In the genomic region with DNA sequence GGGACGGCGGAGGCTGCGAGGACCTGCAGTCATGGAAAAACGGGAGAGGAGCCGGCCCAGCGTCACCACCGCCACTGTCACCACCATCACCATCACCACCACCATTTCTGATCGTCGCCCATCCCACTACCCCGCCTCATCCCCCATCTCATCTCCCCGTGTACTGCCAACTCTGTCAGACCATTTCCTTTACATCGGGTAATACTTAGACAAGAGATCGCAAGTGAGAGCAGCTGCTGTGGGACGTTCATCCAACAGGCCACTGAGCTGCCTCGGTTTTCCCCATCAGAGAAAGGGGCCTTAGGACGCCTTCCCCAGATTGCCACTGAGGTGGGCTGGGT, we compare ENCODE assay signal across 7 mouse cellular contexts. TPM values are rescaled to one million over a fixed set of nuclear protein-coding genes. Genes with fewer than 3 reads are reported as not detected.
DNase-seq lines count a peak whose midpoint lies in the region; ATAC-seq and TF ChIP-seq lines count a peak whose summit lies in the region.

No protein-coding gene starts in this region.

- H3K9me3 ChIP-seq in lung, postnatal 0 days (ENCODE audit: low read length), result no peaks in the 10 kb centered on the region
- H3K9me3 ChIP-seq in forebrain, embryonic 10.5 days, result no peaks in the 10 kb centered on the region
- H3K9me3 ChIP-seq in intestine, postnatal 0 days (ENCODE audit: control insufficient read depth), result no peaks in the 10 kb centered on the region
- no peaks in the 10 kb centered on the region for H3K9me3 ChIP-seq in stomach, embryonic 14.5 days (ENCODE audit: control insufficient read depth, low read depth, low read length)

- peak; percentile 19 for ATAC-seq in lung, postnatal 0 days
- ATAC-seq in intestine, postnatal 0 days, result no peak
- no peak for ATAC-seq in stomach, embryonic 14.5 days (ENCODE audit: insufficient number of reproducible peaks, insufficient read depth, low FRiP score, low read depth)
- ATAC-seq in erythroid progenitor cell, adult 5-6 weeks (replicated peaks; ENCODE audit: low FRiP score, poor library complexity, severe bottlenecking), result no peak

- H3K4me3 ChIP-seq in lung, postnatal 0 days (ENCODE audit: low read depth, low read length), result peak overlapping the region; percentile 51
- H3K4me3 ChIP-seq in forebrain, embryonic 10.5 days, result peak overlapping the region; percentile 88
- peak overlapping the region; percentile 61 for H3K4me3 ChIP-seq in intestine, postnatal 0 days (ENCODE audit: low read depth, low read length)
- H3K4me3 ChIP-seq in stomach, embryonic 14.5 days (ENCODE audit: low read depth, low read length), result peak overlapping the region; percentile 72

- TF ChIP-seq CTCF in lung, postnatal 0 days (IDR thresholded peaks at IDR 0.05), result no peak
- no peak for TF ChIP-seq CTCF in intestine, postnatal 0 days (IDR thresholded peaks at IDR 0.05; ENCODE audit: low read depth)

- H3K4me1 ChIP-seq in lung, postnatal 0 days (ENCODE audit: insufficient read depth, low read depth, low read length), result no peaks in the 10 kb centered on the region
- peaks cover 29% of the 10 kb centered on the region for H3K4me1 ChIP-seq in forebrain, embryonic 10.5 days
- no peaks in the 10 kb centered on the region for H3K4me1 ChIP-seq in intestine, postnatal 0 days (replicated peaks; ENCODE audit: control insufficient read depth, insufficient read depth, low read length)
- no peaks in the 10 kb centered on the region for H3K4me1 ChIP-seq in stomach, embryonic 14.5 days (ENCODE audit: control insufficient read depth, insufficient read depth, low read length)

- H3K4me2 ChIP-seq in lung, postnatal 0 days (replicated peaks; ENCODE audit: low read depth, low read length), result peak overlapping the region; percentile 97
- peak overlapping the region; percentile 91 for H3K4me2 ChIP-seq in intestine, postnatal 0 days (replicated peaks; ENCODE audit: low read depth)
- peak overlapping the region; percentile 93 for H3K4me2 ChIP-seq in stomach, embryonic 14.5 days (replicated peaks; ENCODE audit: low read depth, low read length)

- no peak for TF ChIP-seq EP300 in lung, postnatal 0 days (IDR thresholded peaks at IDR 0.05)

- H3K9ac ChIP-seq in lung, postnatal 0 days (replicated peaks; ENCODE audit: low read depth), result no peak overlapping the region
- peak overlapping the region; percentile 48; the same call in 1 of the 2 replicates for H3K9ac ChIP-seq in intestine, postnatal 0 days (ENCODE audit: low read depth, low read length)
- H3K9ac ChIP-seq in stomach, embryonic 14.5 days (replicated peaks; ENCODE audit: low read depth, low read length), result peak overlapping the region; percentile 66

- 3% methylated on average over 16 of the region's 16 CpGs for WGBS in lung, postnatal 0 days
- 2% methylated on average over 10 of the region's 16 CpGs for WGBS in forebrain, embryonic 10.5 days
- WGBS in intestine, postnatal 0 days, result 3% methylated on average over 16 of the region's 16 CpGs
- 2% methylated on average over 16 of the region's 16 CpGs for WGBS in stomach, embryonic 14.5 days

- no peak for DNase-seq in lung, postnatal 0 days (ENCODE audit: low spot score)
- DNase-seq in lung, adult 18-20 months, result no peak
- DNase-seq in forebrain, embryonic 10.5 days (ENCODE audit: extremely low spot score, low spot score), result no peak
- DNase-seq in cerebellum, adult 11 months, result no peak

- H3K36me3 ChIP-seq in lung, postnatal 0 days (ENCODE audit: insufficient read depth, low read length), result no peaks in the 10 kb centered on the region
- H3K36me3 ChIP-seq in forebrain, embryonic 10.5 days (replicated peaks), result no peaks in the 10 kb centered on the region
- H3K36me3 ChIP-seq in intestine, postnatal 0 days (ENCODE audit: control insufficient read depth, insufficient read depth), result no peaks in the 10 kb centered on the region
- H3K36me3 ChIP-seq in stomach, embryonic 14.5 days (ENCODE audit: control insufficient read depth, insufficient read depth, low read length), result no peaks in the 10 kb centered on the region

- H3K27me3 ChIP-seq in lung, postnatal 0 days (replicated peaks; ENCODE audit: insufficient read depth, low read length), result no peaks in the 10 kb centered on the region; the same call in 1 of the 2 replicates
- H3K27me3 ChIP-seq in forebrain, embryonic 10.5 days (ENCODE audit: poor library complexity, severe bottlenecking), result peaks cover 8% of the 10 kb centered on the region; the same call in 1 of the 2 replicates
- peaks cover 18% of the 10 kb centered on the region; the same call in 1 of the 2 replicates for H3K27me3 ChIP-seq in intestine, postnatal 0 days (replicated peaks; ENCODE audit: control insufficient read depth, insufficient read depth, low read length)
- H3K27me3 ChIP-seq in stomach, embryonic 14.5 days (ENCODE audit: control insufficient read depth, insufficient read depth, low read length), result no peaks in the 10 kb centered on the region

- H3K27ac ChIP-seq in lung, postnatal 0 days (ENCODE audit: low read length), result no peak overlapping the region
- H3K27ac ChIP-seq in forebrain, embryonic 10.5 days, result peak overlapping the region; percentile 97
- no peak overlapping the region for H3K27ac ChIP-seq in intestine, postnatal 0 days (ENCODE audit: low read depth, low read length)
- H3K27ac ChIP-seq in stomach, embryonic 14.5 days (ENCODE audit: low read length), result no peak overlapping the region

RNA-seq across cellular contexts. Expression of gene Gpr45, which starts 0.8 kb away (rescaled TPM):
- 1.2 and 1.7 TPM in 2 replicates for polyA plus RNA-seq in lung, postnatal 0 days (2015; fragmentation: Nextera tagmentation; extraction: Ambion mirVana)
- polyA plus RNA-seq in forebrain, embryonic 10.5 days (2016; fragmentation: Nextera tagmentation; extraction: Ambion mirVana), result 12.6 and 13.5 TPM in 2 replicates
- polyA plus RNA-seq in intestine, postnatal 0 days (2015; fragmentation: Nextera tagmentation; extraction: Ambion mirVana), result 2.2 and 2.3 TPM in 2 replicates
- polyA plus RNA-seq in stomach, embryonic 14.5 days (2014; fragmentation: Nextera tagmentation; extraction: Ambion mirVana), result 7.5 and 9.3 TPM in 2 replicates
- not detected in 2 replicates for total RNA-seq in erythroid progenitor cell, adult 5-6 weeks (2015; ENCODE audit: low replicate concordance)
- not detected in 2 replicates for total RNA-seq in erythroid progenitor cell, adult 5-6 weeks (2017; ENCODE audit: low replicate concordance)
